Mouse (Mus musculus): Measurements from ENCODE around the gene Fam169a. TPM values are rescaled to one million over a fixed set of nuclear protein-coding genes. Genes with fewer than 3 reads are reported as not detected.
A peak's percentile ranks its signal among the peaks of the same experiment; 100 is the strongest.

The Fam169a gene
- 1.2 and 1.4 TPM in 2 replicates for polyA plus RNA-seq (2015; fragmentation: Nextera tagmentation; extraction: Ambion mirVana)

GRCm38 (mm10) chr13:97066649-97067550, at the start of gene Fam169a:
Gene Fam169a (plus strand): TSS chr13:97067286.
- Histone ChIP-seq H3K4me1 (ENCODE audit: control insufficient read depth, insufficient read depth, low read length) (peaks cover 5% of the 10 kb centered on the region), H3K36me3 (ENCODE audit: control insufficient read depth, insufficient read depth, low read length) (no peaks in the 10 kb centered on the region), H3K9ac (ENCODE audit: low read depth, low read length) (no peak within 1 kb of the TSS), H3K4me3 (ENCODE audit: low read length) (no peak within 1 kb of the TSS), H3K4me2 (ENCODE audit: low read depth, low read length) (no peak within 1 kb of the TSS), H3K9me3 (ENCODE audit: control insufficient read depth, low read length) (no peaks in the 10 kb centered on the region), H3K27me3 (replicated peaks; ENCODE audit: control insufficient read depth, insufficient read depth, low read length) (0 out of 2 replicates have a peak, but pooled peaks cover 1% of the 10 kb centered on the region), H3K27ac (ENCODE audit: low read length) (no peak within 1 kb of the TSS)
- 63% methylated on average over 15 of the region's 15 CpGs for WGBS
- no peak for ATAC-seq

- Histone ChIP-seq H3K9me3 (ENCODE audit: control insufficient read depth, low read length) (no peaks in the 10 kb centered on the region), H3K36me3 (ENCODE audit: control insufficient read depth, insufficient read depth, low read length) (no peaks in the 10 kb centered on the region), H3K9ac (ENCODE audit: low read depth, low read length) (no peak overlapping the region), H3K4me1 (ENCODE audit: control insufficient read depth, insufficient read depth, low read length) (no peaks in the 10 kb centered on the region), H3K27me3 (replicated peaks; ENCODE audit: control insufficient read depth, insufficient read depth, low read length) (no peaks in the 10 kb centered on the region), H3K4me2 (ENCODE audit: low read depth, low read length) (no peak overlapping the region), H3K27ac (ENCODE audit: low read length) (no peak overlapping the region), H3K4me3 (ENCODE audit: low read length) (no peak overlapping the region)
- no peak for ATAC-seq
- 87% methylated on average over 3 of the region's 3 CpGs for WGBS
Measured at GRCm38 (mm10) chr13:97017711-97018110, 49.4 kb upstream of the Fam169a start.

GRCm38 (mm10) chr13:97020122-97020521, 47.0 kb upstream of the Fam169a start:
- Histone ChIP-seq H3K4me1 (ENCODE audit: control insufficient read depth, insufficient read depth, low read length) (no peaks in the 10 kb centered on the region), H3K4me2 (ENCODE audit: low read depth, low read length) (no peak overlapping the region), H3K9me3 (ENCODE audit: control insufficient read depth, low read length) (no peaks in the 10 kb centered on the region), H3K27ac (ENCODE audit: low read length) (no peak overlapping the region), H3K27me3 (replicated peaks; ENCODE audit: control insufficient read depth, insufficient read depth, low read length) (no peaks in the 10 kb centered on the region), H3K4me3 (ENCODE audit: low read length) (no peak overlapping the region), H3K36me3 (ENCODE audit: control insufficient read depth, insufficient read depth, low read length) (no peaks in the 10 kb centered on the region), H3K9ac (ENCODE audit: low read depth, low read length) (no peak overlapping the region)
- 64% methylated on average over 5 of the region's 5 CpGs for WGBS
- ATAC-seq: 0 out of 2 replicates have a peak, but pooled peaks have one; percentile 46

GRCm38 (mm10) chr13:97021906-97022305, 45.2 kb upstream of the Fam169a start:
- no peaks in the 10 kb centered on the region for H3K27me3 ChIP-seq (replicated peaks; ENCODE audit: control insufficient read depth, insufficient read depth, low read length)
- H3K36me3 ChIP-seq (ENCODE audit: control insufficient read depth, insufficient read depth, low read length): no peaks in the 10 kb centered on the region
- WGBS: 42% methylated on average over 4 of the region's 4 CpGs
- H3K9me3 ChIP-seq (ENCODE audit: control insufficient read depth, low read length): no peaks in the 10 kb centered on the region
- H3K4me1 ChIP-seq (ENCODE audit: control insufficient read depth, insufficient read depth, low read length): no peaks in the 10 kb centered on the region
- no peak overlapping the region for H3K4me3 ChIP-seq (ENCODE audit: low read length)
- H3K27ac ChIP-seq (ENCODE audit: low read length): no peak overlapping the region
- H3K9ac ChIP-seq (ENCODE audit: low read depth, low read length): no peak overlapping the region
- H3K4me2 ChIP-seq (ENCODE audit: low read depth, low read length): no peak overlapping the region
- ATAC-seq: no peak

- 88% methylated on average over 13 of the region's 13 CpGs for WGBS
- Histone ChIP-seq H3K9me3 (ENCODE audit: control insufficient read depth, low read length) (no peaks in the 10 kb centered on the region), H3K27ac (ENCODE audit: low read length) (no peak overlapping the region), H3K27me3 (replicated peaks; ENCODE audit: control insufficient read depth, insufficient read depth, low read length) (no peaks in the 10 kb centered on the region), H3K9ac (ENCODE audit: low read depth, low read length) (no peak overlapping the region), H3K4me3 (ENCODE audit: low read length) (no peak overlapping the region), H3K36me3 (ENCODE audit: control insufficient read depth, insufficient read depth, low read length) (no peaks in the 10 kb centered on the region), H3K4me1 (ENCODE audit: control insufficient read depth, insufficient read depth, low read length) (no peaks in the 10 kb centered on the region), H3K4me2 (ENCODE audit: low read depth, low read length) (no peak overlapping the region)
- no peak for ATAC-seq
Measured at GRCm38 (mm10) chr13:97030075-97030474, 37.0 kb upstream of the Fam169a start.

GRCm38 (mm10) chr13:97034262-97034661, 32.8 kb upstream of the Fam169a start, which contains the start of gene 1700029F12Rik:
Gene 1700029F12Rik (minus strand): TSS chr13:97034362.
- H3K4me1 ChIP-seq (ENCODE audit: control insufficient read depth, insufficient read depth, low read length): no peaks in the 10 kb centered on the region
- no peak within 1 kb of the TSS for H3K9ac ChIP-seq (ENCODE audit: low read depth, low read length)
- no peak within 1 kb of the TSS for H3K4me2 ChIP-seq (ENCODE audit: low read depth, low read length)
- no peaks in the 10 kb centered on the region for H3K36me3 ChIP-seq (ENCODE audit: control insufficient read depth, insufficient read depth, low read length)
- 81% methylated on average over 2 of the region's 2 CpGs for WGBS
- no peak for ATAC-seq
- no peaks in the 10 kb centered on the region for H3K9me3 ChIP-seq (ENCODE audit: control insufficient read depth, low read length)
- no peak within 1 kb of the TSS for H3K27ac ChIP-seq (ENCODE audit: low read length)
- no peak within 1 kb of the TSS for H3K4me3 ChIP-seq (ENCODE audit: low read length)
- H3K27me3 ChIP-seq (replicated peaks; ENCODE audit: control insufficient read depth, insufficient read depth, low read length): no peaks in the 10 kb centered on the region

- H3K27ac ChIP-seq (ENCODE audit: low read length): no peak overlapping the region
- no peaks in the 10 kb centered on the region for H3K4me1 ChIP-seq (ENCODE audit: control insufficient read depth, insufficient read depth, low read length)
- no peaks in the 10 kb centered on the region for H3K36me3 ChIP-seq (ENCODE audit: control insufficient read depth, insufficient read depth, low read length)
- H3K4me3 ChIP-seq (ENCODE audit: low read length): no peak overlapping the region
- no peak for ATAC-seq
- 67% methylated on average over 6 of the region's 6 CpGs for WGBS
- no peaks in the 10 kb centered on the region for H3K9me3 ChIP-seq (ENCODE audit: control insufficient read depth, low read length)
- no peaks in the 10 kb centered on the region for H3K27me3 ChIP-seq (replicated peaks; ENCODE audit: control insufficient read depth, insufficient read depth, low read length)
- H3K9ac ChIP-seq (ENCODE audit: low read depth, low read length): no peak overlapping the region
- H3K4me2 ChIP-seq (ENCODE audit: low read depth, low read length): no peak overlapping the region
Measured at GRCm38 (mm10) chr13:97051158-97051557, 15.9 kb upstream of the Fam169a start.

- Histone ChIP-seq H3K36me3 (ENCODE audit: control insufficient read depth, insufficient read depth, low read length) (no peaks in the 10 kb centered on the region), H3K4me1 (ENCODE audit: control insufficient read depth, insufficient read depth, low read length) (no peaks in the 10 kb centered on the region), H3K9me3 (ENCODE audit: control insufficient read depth, low read length) (no peaks in the 10 kb centered on the region), H3K9ac (ENCODE audit: low read depth, low read length) (no peak overlapping the region), H3K4me3 (ENCODE audit: low read length) (no peak overlapping the region), H3K4me2 (ENCODE audit: low read depth, low read length) (no peak overlapping the region), H3K27me3 (replicated peaks; ENCODE audit: control insufficient read depth, insufficient read depth, low read length) (no peaks in the 10 kb centered on the region), H3K27ac (ENCODE audit: low read length) (no peak overlapping the region)
- no peak for ATAC-seq
- 13% methylated on average over 11 of the region's 11 CpGs for WGBS
Measured at GRCm38 (mm10) chr13:97052667-97053066, 14.4 kb upstream of the Fam169a start.

- H3K4me3 ChIP-seq (ENCODE audit: low read length): no peak overlapping the region
- H3K4me2 ChIP-seq (ENCODE audit: low read depth, low read length): no peak overlapping the region
- no peaks in the 10 kb centered on the region for H3K36me3 ChIP-seq (ENCODE audit: control insufficient read depth, insufficient read depth, low read length)
- no peak overlapping the region for H3K27ac ChIP-seq (ENCODE audit: low read length)
- no peaks in the 10 kb centered on the region for H3K27me3 ChIP-seq (replicated peaks; ENCODE audit: control insufficient read depth, insufficient read depth, low read length)
- no peak overlapping the region for H3K9ac ChIP-seq (ENCODE audit: low read depth, low read length)
- 84% methylated on average over 8 of the region's 8 CpGs for WGBS
- no peaks in the 10 kb centered on the region for H3K4me1 ChIP-seq (ENCODE audit: control insufficient read depth, insufficient read depth, low read length)
- no peak for ATAC-seq
- H3K9me3 ChIP-seq (ENCODE audit: control insufficient read depth, low read length): no peaks in the 10 kb centered on the region
Measured at GRCm38 (mm10) chr13:97053844-97054243, 13.2 kb upstream of the Fam169a start.
